Mouse (Mus musculus) bone marrow macrophage, adult 2 months (primary cell): ENCODE results near the gene Ccdc36. TPM values are rescaled to one million over a fixed set of nuclear protein-coding genes. Genes with fewer than 3 reads are reported as not detected.

ENCODE experiments used
- H3K27ac ChIP-seq: 2 replicates; pipeline ENCODE4 v1.5.1; 2012; ENCODE audit warnings: low read depth, low read length; ENCODE audit not compliant: insufficient read depth
- H3K4me1 ChIP-seq: 2 replicates; pipeline ENCODE4 v1.6.1; 2012; ENCODE audit warnings: low read length; ENCODE audit not compliant: control insufficient read depth, insufficient read depth
- H3K4me3 ChIP-seq: 2 replicates; pipeline ENCODE4 v1.5.1; 2012; ENCODE audit warnings: mild to moderate bottlenecking, low read length, moderate library complexity; ENCODE audit not compliant: insufficient read depth
- CTCF ChIP-seq: IDR thresholded peaks from 2 replicates; pipeline ENCODE4 v1.5.1; 2012; ENCODE audit warnings: low read depth, mild to moderate bottlenecking, low read length, moderate library complexity
- POLR2A ChIP-seq: IDR thresholded peaks from 2 replicates; pipeline ENCODE4 v1.6.1; 2012; ENCODE audit warnings: mild to moderate bottlenecking, low read depth, low read length, borderline replicate concordance
- polyA plus RNA-seq: library from polyadenylated mRNA; stranded (reverse); fragments of >200 nt; gene quantifications from 2 replicates; pipeline ENCODE4 v1.2.4, GENCODE M21; 2012; ENCODE audit not compliant: missing spikeins, insufficient read depth, insufficient read length

Ccdc36 gene
- polyA plus RNA-seq, 1 experiment: not detected

DNA sequence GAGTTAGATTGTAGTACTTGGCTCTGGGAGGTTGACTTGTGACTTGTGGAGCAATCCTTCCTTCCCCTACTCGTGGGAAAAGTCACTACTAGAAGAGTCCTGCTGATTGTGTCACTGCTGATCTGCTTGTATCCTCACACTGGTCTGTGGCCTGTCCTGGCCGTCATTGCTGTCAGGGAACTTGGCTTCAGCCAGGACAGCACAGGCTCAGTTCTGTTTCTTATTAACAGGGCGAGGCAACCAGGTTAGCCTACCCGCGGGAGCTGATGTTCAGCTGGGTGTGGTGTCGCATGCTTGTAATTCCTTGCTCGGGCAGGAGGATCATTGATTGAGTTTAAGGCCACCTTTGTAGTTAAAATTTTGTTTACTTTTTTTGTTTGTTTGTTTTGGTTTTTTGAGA, 43.3 kb downstream of the Ccdc36 start:
- TF ChIP-seq CTCF: no peak
- TF ChIP-seq POLR2A: no peak
- Histone ChIP-seq H3K4me3 (no peak overlapping the region), H3K4me1 (no peaks in the 10 kb centered on the region), H3K27ac (no peak overlapping the region)

DNA sequence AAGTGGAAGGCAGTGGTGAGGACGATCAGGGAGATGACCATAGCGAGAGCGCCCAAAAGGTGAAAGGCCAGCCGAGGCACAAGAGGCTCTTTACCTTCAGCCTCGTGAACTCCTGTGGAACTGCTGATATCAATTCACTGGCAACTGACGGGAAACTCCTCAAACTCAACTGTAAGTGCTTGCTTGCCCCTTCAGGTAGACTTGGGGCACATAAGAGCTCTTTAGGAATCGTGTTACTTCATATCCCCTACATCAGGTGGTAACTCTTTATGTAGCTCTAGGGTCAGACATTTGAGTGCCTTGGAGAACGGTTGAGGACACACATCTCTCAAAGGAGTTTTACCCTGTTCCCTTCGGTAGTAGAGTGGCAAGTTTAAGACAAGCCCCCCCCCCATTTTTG, 46.9 kb downstream of the Ccdc36 start:
- no peak overlapping the region for H3K27ac ChIP-seq
- H3K4me3 ChIP-seq: no peak overlapping the region
- TF ChIP-seq CTCF (no peak), POLR2A (no peak)
- no peaks in the 10 kb centered on the region for H3K4me1 ChIP-seq

DNA sequence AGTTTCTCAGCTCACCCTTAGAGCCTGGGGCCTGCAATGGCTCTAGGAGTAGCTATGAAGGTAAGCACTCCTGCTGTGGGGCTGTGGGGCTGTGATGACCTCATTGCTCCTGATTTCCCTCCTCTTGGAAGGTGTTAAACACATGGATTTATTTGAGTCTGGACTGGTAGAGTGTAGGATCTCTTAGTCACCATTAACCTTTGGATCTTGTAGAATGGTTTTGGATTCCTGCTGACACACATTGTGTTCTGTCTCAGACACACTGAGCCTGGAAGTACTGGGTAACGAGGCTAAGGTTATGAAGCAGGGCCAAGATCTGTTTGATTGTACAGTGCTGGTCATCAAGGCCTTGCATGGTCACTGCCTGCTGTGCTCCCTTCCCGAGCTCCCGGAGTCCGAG, 49.0 kb downstream of the Ccdc36 start:
- Histone ChIP-seq H3K4me3 (no peak overlapping the region), H3K4me1 (no peaks in the 10 kb centered on the region), H3K27ac (no peak overlapping the region)
- TF ChIP-seq CTCF: no peak
- no peak for TF ChIP-seq POLR2A

DNA sequence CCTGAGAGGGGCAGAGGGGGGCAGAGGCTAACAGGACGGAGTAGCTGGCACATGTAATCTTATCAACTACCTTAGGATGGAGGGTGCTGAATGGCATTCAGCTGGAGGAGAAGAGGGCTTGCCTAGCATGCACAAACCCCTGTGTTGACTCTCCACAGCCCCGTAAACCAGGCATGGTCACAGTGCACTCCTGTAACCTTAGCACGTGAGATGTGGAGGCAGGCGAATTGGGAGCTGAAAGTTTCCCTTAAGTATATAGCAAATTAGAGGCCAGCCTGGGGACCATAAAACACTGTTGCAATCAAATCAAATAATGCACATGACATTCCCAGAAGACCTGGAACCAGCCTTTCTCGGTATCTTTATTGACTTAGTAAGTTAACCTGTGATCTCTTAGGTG, 49.5 kb downstream of the Ccdc36 start:
- Histone ChIP-seq H3K4me3 (no peak overlapping the region), H3K4me1 (no peaks in the 10 kb centered on the region), H3K27ac (no peak overlapping the region)
- TF ChIP-seq CTCF: no peak
- no peak for TF ChIP-seq POLR2A

DNA sequence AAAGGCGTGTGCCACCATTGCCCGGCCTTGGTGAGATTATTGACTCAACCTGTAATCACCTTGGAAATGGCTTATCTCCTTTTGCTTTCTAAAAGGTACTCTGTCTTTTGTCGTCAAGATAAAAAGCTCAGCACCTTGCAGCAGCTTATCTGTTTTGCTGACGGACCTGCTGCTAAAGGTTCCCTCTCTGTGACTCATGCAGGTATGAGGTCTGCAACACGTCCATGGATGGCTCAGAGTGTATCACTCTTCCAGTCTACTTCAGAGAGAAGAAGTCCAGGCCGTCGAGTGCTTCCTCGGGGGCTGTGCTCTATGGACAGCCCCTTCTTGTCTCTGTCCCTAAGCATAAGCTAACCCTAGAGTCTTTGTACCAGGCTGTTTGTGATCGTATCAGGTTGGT, 50.0 kb downstream of the Ccdc36 start:
- Histone ChIP-seq H3K27ac (no peak overlapping the region), H3K4me1 (no peaks in the 10 kb centered on the region), H3K4me3 (no peak overlapping the region)
- TF ChIP-seq POLR2A (no peak), CTCF (no peak)

Other genes with a start within 250 kb of the Ccdc36 start
- 2.5 and 3.0 TPM in 2 replicates for gene Bsn, start 238.1 kb downstream of the Ccdc36 start, polyA plus RNA-seq
- 34.5 and 37.5 TPM in 2 replicates for gene Dag1, start 164.5 kb downstream of the Ccdc36 start, polyA plus RNA-seq
- gene Nicn1, start 138.1 kb downstream of the Ccdc36 start, polyA plus RNA-seq: 13.5 and 15.3 TPM in 2 replicates
- 4.5 and 6.5 TPM in 2 replicates for gene Amt, start 131.6 kb downstream of the Ccdc36 start, polyA plus RNA-seq
- gene Rhoa, start 122.4 kb downstream of the Ccdc36 start, polyA plus RNA-seq: 499 and 511 TPM in 2 replicates
- gene Tcta, start 122.3 kb downstream of the Ccdc36 start, polyA plus RNA-seq: 10.5 and 11.2 TPM in 2 replicates
- gene Gpx1, start 89.6 kb downstream of the Ccdc36 start, polyA plus RNA-seq: 531 and 533 TPM in 2 replicates
- 70.1 and 70.9 TPM in 2 replicates for gene Usp4, start 80.6 kb downstream of the Ccdc36 start, polyA plus RNA-seq
- gene 1700102P08Rik, start 35.7 kb downstream of the Ccdc36 start, polyA plus RNA-seq: not detected in 2 replicates
- not detected in 2 replicates for gene BC048562, start 8.0 kb upstream of the Ccdc36 start, polyA plus RNA-seq
- gene Ccdc71, start 32.0 kb upstream of the Ccdc36 start, polyA plus RNA-seq: 17.3 and 18.1 TPM in 2 replicates
- gene Klhdc8b, start 33.1 kb upstream of the Ccdc36 start, polyA plus RNA-seq: 3.6 and 6.2 TPM in 2 replicates
- 2.7 and 3.4 TPM in 2 replicates for gene Lamb2, start 51.3 kb upstream of the Ccdc36 start, polyA plus RNA-seq
- 86.8 and 87.1 TPM in 2 replicates for gene Usp19, start 62.1 kb upstream of the Ccdc36 start, polyA plus RNA-seq
- 165 and 180 TPM in 2 replicates for gene Qars, start 79.2 kb upstream of the Ccdc36 start, polyA plus RNA-seq
- 73.6 and 80.9 TPM in 2 replicates for gene Qrich1, start 88.3 kb upstream of the Ccdc36 start, polyA plus RNA-seq
- 44.2 and 59.9 TPM in 2 replicates for gene Impdh2, start 131.8 kb upstream of the Ccdc36 start, polyA plus RNA-seq
- 28.6 and 29.7 TPM in 2 replicates for gene Ndufaf3, start 138.9 kb upstream of the Ccdc36 start, polyA plus RNA-seq
- 44.7 and 52.7 TPM in 2 replicates for gene Dalrd3, start 141.4 kb upstream of the Ccdc36 start, polyA plus RNA-seq
- gene Wdr6, start 150.3 kb upstream of the Ccdc36 start, polyA plus RNA-seq: 8.0 and 8.5 TPM in 2 replicates
- not detected in 2 replicates for gene P4htm, start 169.2 kb upstream of the Ccdc36 start, polyA plus RNA-seq
- gene Arih2, start 220.9 kb upstream of the Ccdc36 start, polyA plus RNA-seq: 38.4 and 43.1 TPM in 2 replicates
- 28.5 and 29.9 TPM in 2 replicates for gene Slc25a20, start 233.6 kb upstream of the Ccdc36 start, polyA plus RNA-seq